In the genomic region with DNA sequence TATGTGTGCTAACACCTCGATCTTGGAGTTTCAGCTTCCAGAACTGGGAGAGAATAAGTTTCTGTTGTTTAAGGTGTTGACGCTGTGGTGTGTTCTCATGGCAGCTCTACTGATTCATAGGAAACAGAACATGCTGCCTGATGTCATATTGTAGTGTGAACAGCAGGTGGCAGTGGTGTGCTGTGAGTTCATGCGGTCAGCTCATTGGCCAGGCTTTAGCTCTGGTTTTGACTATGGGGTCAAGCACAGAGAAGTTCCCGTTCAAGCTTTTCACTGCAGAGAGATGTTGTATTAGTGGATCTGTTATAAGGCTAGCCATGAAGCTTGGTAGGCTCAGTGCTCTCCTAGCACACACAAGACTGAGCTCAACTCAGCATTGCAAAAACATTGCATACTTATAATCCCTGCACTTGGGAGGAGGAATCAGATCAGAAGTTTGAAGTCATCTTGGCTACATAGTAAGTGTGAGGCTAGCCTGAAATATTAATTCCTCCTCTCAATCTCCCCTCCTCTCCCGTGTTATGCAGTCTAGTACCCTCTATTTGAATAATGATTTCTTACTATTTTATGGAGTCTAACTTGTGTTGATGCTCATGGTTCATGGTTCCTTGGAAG, we compare ENCODE assay signal across 8 mouse cellular contexts.
A peak's percentile ranks its signal among the peaks of the same experiment; 100 is the strongest.
DNase-seq lines count a peak whose midpoint lies in the region; ATAC-seq lines count a peak whose summit lies in the region.

No protein-coding gene starts in this region.

- no peak overlapping the region for H3K27ac ChIP-seq in heart, embryonic 10.5 days
- no peak overlapping the region for H3K27ac ChIP-seq in limb, embryonic 15.5 days
- H3K27ac ChIP-seq in neural tube, embryonic 11.5 days (ENCODE audit: low read depth, low read length), result no peak overlapping the region

- H3K36me3 ChIP-seq in heart, embryonic 10.5 days, result no peaks in the 10 kb centered on the region
- H3K36me3 ChIP-seq in limb, embryonic 15.5 days, result no peaks in the 10 kb centered on the region
- H3K36me3 ChIP-seq in neural tube, embryonic 11.5 days (ENCODE audit: control insufficient read depth, insufficient read depth, low read length), result no peaks in the 10 kb centered on the region

- H3K9ac ChIP-seq in limb, embryonic 15.5 days, result no peak overlapping the region
- no peak overlapping the region for H3K9ac ChIP-seq in neural tube, embryonic 11.5 days (ENCODE audit: low read length)

- 27% methylated on average over 5 of the region's 5 CpGs for WGBS in heart, embryonic 10.5 days
- WGBS in limb, embryonic 15.5 days, result 19% methylated on average over 5 of the region's 5 CpGs
- 28% methylated on average over 5 of the region's 5 CpGs for WGBS in neural tube, embryonic 11.5 days

- DNase-seq in 416B (ENCODE audit: low read depth), result peak; percentile 76
- peak; percentile 62 for DNase-seq in adrenal gland, adult 2 months
- peak; percentile 89 for DNase-seq in embryo, embryonic 10.5 days (ENCODE audit: low spot score)
- DNase-seq in heart, embryonic 10.5 days (ENCODE audit: low spot score), result peak; percentile 78
- peak; percentile 74 for DNase-seq in kidney, postnatal 10 days
- DNase-seq in neural tube, embryonic 11.5 days (ENCODE audit: low spot score), result peak; percentile 73
- peak; percentile 33 to 34 for DNase-seq in urinary bladder, postnatal 36 days (ENCODE audit: low spot score in 2 of 2)

- no peaks in the 10 kb centered on the region for H3K4me1 ChIP-seq in heart, embryonic 10.5 days
- no peaks in the 10 kb centered on the region for H3K4me1 ChIP-seq in limb, embryonic 15.5 days
- H3K4me1 ChIP-seq in neural tube, embryonic 11.5 days (ENCODE audit: control insufficient read depth, insufficient read depth, low read length), result no peaks in the 10 kb centered on the region

- 0 out of 2 replicates have a peak, but pooled peaks have one; percentile 24 for ATAC-seq in limb, embryonic 15.5 days (ENCODE audit: insufficient number of reproducible peaks, low FRiP score, low TSS enrichment, low read depth)
- ATAC-seq in neural tube, embryonic 11.5 days (ENCODE audit: insufficient read depth, low FRiP score, low TSS enrichment), result peak; percentile 86

- no peaks in the 10 kb centered on the region for H3K9me3 ChIP-seq in heart, embryonic 10.5 days
- H3K9me3 ChIP-seq in limb, embryonic 15.5 days, result no peaks in the 10 kb centered on the region
- no peaks in the 10 kb centered on the region for H3K9me3 ChIP-seq in neural tube, embryonic 11.5 days (ENCODE audit: control insufficient read depth, low read length)

- no peak overlapping the region for H3K4me2 ChIP-seq in limb, embryonic 15.5 days
- H3K4me2 ChIP-seq in neural tube, embryonic 11.5 days (ENCODE audit: low read depth), result no peak overlapping the region

- no peak overlapping the region for H3K4me3 ChIP-seq in heart, embryonic 10.5 days
- H3K4me3 ChIP-seq in limb, embryonic 15.5 days, result no peak overlapping the region
- no peak overlapping the region for H3K4me3 ChIP-seq in neural tube, embryonic 11.5 days (ENCODE audit: low read depth, low read length)

- no peaks in the 10 kb centered on the region for H3K27me3 ChIP-seq in heart, embryonic 10.5 days (ENCODE audit: insufficient read depth, poor library complexity, severe bottlenecking)
- H3K27me3 ChIP-seq in limb, embryonic 15.5 days, result no peaks in the 10 kb centered on the region
- no peaks in the 10 kb centered on the region for H3K27me3 ChIP-seq in neural tube, embryonic 11.5 days (ENCODE audit: control insufficient read depth, insufficient read depth, low read length)

Comparison
In these comparisons a context has a peak if more than half of its experiments do, and no peak if none do; other contexts are left out.
1. DNase-seq: peak in every context shown above with its lines; median percentile 89 in embryo, embryonic 10.5 days; 78 in heart, embryonic 10.5 days; 76 in 416B; 74 in kidney, postnatal 10 days; 73 in neural tube, embryonic 11.5 days; 62 in adrenal gland, adult 2 months; 34 in urinary bladder, postnatal 36 days.